Mouse (Mus musculus) embryo, embryonic 10 days (tissue): ENCODE results near the gene Fibcd1.
A peak's percentile ranks its signal among the peaks of the same experiment; 100 is the strongest.

ENCODE experiments used
- DNase-seq: peaks from one replicate; pipeline ENCODE4 v3.0.0-alpha.2; 2015; ENCODE audit warnings: low spot score

The Fibcd1 gene

DNA sequence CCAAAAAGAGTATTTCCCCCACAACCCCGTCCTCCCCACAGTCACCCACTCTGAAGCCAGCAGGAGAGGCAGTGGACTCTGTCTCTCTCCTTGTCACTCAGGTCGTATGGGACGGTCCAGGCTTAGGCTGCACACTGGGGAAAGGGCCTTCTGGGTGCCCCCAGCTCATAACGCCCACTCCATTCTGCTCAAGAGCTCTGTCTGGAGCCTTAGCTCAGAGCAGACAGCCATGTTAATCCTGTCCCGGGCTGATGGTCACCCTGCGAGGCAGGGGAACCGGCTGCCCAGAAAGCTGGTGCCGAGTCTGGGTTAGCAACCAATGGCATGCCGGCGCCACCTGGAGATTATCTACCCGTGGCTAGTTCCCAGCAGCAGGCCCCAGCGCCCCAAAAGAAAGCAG is 12.7 kb upstream of the Fibcd1 start:
- DNase-seq = no peak

DNA sequence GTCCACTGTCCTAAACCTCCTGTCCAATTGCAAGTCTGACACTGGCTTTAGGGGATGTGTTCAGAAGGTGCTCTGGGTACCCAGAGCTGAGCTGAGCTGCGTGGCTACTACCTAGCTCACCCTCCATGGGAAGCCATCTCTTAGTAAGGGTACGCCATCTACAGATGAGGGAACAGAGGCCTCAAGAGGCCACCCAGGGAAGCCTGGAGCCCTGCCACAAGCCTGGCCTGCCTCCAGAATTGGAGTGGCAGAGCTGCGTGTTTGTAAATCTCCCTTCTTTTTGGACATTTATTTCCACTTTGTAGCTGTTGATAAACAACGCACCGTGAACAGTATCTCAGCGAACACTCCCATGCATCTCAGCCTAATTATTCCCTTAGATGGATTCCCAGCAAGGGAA is 11.4 kb upstream of the Fibcd1 start:
- no peak for DNase-seq

DNA sequence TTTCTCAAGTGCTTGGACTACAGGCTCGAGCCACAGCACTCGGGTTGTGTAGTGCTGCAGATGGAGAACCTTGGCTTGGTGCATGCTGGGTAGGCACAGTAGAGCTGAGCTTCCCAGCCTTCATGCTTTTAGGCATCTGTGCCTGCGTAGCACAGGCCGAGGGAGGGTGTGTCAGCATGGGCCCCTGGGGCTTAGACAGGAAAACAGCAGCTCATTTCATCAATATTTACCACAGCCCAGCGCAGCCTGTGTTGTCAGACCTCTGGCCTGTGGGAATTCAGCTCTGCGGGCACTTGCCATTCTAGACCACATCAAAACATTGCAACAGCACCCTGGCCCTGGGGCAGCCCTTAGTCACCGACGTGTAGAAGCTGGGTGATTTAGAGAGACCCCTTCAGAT is 10.2 kb upstream of the Fibcd1 start:
- DNase-seq = no peak

DNA sequence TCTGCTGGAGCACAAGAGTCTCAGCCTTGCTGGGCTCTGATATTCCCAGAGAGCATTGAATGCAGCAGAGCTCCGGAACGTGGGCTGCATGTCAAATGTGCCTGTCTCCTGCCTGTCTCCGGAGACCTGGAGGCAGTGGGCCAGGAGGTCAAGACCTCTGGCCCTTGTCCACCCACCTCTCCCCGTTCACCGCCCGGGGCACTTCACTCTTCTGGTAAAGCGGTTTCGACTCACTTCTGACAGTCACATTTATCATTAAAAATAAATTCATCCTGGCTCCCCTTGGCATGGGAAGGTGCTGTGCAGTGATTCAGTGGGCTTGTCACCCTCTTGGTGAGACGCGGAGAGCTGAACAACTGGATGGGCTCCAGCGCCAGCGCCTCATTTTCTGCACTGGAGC is 4.3 kb upstream of the Fibcd1 start:
- peak; percentile 69 for DNase-seq

DNA sequence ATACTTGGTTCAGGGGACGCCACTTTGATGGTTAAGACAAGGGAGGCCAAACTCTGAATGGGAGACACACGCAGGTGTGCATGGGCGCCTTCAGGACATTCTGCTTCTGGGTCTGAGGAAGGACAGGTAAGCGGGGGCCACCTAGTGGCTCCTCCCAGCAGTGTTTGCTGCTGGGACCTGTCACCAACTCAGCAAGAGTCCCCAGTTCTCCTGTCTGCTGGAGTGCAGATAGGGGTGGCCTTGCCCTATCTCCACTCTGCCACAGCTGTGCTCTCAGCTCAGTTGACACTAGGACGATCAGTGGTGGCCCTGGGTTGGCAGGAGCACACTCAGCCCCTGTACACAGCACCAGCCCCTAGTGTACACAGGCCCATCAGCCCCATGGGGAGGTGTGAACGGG is 2.1 kb upstream of the Fibcd1 start:
- no peak for DNase-seq

DNA sequence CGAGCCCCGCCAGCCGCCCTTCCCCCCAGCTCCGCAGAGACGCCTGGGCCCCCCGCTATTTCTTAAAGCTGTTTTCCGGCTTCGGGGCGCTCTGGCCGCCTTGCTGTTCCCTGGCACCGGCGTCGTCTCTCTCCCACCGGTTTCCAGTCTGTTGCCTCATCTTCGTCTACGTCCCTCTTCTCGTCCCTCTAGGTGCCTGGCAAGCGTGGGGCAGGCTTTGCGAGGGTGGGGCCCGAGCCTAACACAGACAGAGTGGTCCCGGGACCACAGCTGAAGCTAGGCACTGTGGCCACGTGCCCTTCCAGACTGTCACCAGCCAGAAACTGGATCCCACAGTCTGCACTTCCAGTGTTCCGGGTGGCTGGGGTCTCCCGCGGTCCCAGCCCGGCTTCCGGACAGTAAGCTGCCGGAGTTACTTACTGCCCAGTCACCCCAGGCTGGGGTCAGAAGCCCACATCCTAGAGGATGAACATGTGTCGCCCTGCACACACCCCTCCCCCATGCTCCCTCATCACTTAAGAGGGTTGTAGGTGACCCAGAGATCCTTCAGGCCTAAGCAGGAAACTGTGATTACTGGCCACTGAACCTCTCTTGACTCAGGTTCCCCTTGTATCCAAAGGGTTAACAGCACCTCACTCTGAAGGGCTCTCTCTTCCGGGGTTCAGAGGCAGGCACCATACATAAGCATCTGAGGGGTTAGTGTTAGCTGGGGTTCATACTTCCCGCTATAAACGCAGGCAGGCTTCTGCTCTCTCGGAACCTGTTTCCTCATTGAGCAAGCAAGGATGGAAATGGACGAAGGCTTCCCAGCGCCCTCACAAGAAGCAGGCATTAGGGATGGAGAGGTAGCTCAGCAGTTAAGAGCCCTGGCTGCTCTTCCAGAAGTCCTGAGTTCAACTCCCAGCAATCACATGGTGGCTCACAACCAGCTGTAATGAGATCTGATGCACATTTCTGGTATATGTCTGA is 1.2 kb upstream of the Fibcd1 start:
- peak; percentile 44 for DNase-seq

DNA sequence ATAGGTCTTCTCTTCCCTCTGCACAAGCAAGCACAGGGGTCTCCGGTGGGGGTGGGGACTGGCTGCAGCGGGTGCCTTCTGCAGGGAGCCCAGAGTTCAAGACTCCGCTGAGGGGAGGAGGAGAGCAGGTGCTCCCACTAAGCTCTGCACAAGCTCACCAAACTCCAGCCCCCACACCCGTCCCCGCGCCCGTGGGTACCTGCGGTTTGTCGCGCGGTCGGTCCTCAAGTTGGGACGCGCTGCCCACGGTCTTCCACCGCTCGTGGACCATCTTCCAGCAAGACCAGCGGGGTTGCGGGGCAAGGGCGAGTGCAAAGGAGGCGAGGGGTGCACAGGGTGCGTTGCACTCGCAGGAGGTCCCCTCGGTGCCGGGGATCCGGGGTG is 301 bp downstream of the Fibcd1 start:
- DNase-seq = no peak

DNA sequence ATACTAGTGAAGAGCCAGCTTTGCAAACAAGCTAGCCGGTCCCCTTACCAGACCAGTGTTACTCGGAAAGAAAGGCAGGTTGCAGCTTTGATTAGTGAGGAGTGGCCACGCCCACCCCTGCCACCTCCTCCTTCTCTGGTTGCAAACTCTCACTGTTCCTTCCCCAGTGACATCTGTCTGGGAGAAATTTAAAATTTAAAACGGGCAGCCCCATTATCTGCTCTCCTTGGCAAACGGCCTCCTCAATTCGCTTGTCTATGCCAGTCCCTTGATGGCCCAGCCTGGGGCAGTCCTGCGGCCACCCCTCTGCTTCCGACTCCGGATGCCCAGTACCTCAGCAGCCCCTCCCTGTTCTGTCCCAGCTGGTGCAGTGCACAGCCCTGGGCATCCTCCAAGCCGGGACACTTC is 1.1 kb downstream of the Fibcd1 start:
- peak; percentile 42 for DNase-seq

DNA sequence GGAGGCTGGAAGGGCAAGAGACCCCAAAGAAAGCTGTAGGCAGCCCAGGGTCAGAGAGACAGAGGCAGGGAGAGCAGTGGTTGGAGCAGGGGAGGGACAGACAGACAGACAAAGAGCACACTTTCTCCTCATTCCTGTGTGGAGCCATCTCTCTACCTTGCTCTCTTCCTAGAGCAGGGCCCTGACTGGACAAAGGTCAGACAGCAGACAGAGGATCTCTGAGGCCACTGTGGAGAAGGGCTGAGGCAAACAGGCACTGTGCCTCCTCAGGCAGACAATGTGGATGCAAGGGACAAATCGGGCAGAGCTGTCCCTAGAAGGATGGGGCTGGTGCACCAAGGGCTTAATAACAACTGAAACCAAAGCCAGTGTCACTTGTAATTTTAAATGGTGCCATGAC is 6.9 kb downstream of the Fibcd1 start:
- DNase-seq = no peak

DNA sequence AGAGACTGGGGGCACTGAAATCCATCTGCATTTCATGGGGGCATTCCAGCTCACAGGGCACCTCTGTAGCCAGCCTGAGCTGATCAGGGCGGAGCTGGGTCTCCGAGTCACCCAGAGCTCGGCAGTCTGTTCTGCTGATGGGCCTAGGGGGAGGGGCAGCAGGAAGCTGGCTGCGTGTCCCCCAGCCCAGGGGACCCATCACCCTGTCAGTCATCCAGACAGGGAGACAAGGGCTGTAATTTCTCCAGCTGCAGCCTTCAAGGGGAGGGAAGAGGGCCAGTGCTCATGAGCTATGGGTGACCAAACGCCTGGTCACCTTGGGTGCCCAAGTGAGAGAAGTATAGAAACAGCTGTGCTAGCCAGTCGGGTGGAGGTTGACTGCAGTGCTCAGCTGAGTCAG is 8.8 kb downstream of the Fibcd1 start:
- no peak for DNase-seq

DNA sequence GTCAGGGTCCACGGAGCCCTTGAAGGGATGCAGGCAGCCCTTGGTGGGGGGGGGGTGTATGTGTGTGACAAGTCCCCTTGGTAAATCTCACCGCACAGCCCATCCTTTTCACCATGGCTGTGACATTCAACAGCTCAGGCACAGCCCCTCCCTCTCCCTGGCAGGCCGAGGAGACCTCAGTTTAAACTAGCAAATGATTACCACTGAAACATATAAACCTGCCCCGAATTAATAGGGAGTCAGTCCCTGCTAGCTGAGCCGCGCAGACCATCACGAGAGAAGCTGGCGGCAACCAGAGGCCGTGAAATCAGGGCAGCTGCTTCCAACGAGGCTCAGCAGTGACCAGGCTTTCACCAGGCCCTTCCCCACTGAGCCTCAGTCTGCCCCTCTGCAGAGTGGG is 9.7 kb downstream of the Fibcd1 start:
- DNase-seq = no peak

DNA sequence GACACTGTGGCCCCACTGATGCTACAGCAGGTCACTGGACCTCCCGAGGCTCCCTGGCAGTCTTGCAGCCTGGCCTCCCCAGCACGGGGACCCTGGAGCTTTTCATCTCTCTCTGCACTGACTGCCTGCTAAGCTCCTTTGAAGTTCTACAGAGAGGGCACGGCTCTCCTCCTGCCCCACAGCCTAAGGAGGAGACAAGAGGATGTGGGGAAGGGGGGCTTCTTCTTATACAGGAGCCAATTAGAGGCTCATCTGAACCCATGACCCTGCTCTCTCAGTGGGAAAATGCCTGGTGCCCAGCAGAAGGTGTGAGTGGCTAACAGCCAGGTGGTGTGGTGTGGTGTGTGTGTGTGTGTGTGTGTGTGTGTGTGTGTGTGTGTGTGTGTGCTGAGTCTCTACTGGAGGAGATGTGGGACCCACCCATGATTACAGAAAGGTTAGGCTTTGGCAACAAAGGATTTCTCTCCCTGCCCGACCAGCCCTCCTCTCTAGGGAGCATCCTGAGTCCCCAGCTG is 17.4 kb downstream of the Fibcd1 start:
- no peak for DNase-seq

DNA sequence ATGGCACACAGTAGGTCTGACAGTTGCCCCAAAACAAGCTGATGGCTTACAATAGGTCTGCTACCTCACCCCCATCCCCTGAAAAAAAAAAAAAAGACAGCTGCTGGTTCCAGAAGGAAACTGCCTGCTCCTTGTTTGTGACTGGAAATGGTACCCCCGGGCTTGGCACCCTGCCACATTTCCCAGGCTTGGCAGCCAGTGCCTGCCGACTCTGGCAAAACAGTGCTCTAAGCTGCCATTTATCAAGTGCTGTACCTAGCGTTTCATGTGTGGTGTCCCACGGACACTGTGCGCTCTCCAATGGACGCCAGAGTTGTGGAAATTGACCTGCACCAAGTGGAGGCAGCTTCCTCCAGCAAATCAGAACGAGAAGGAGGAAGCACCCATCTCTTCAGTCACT is 17.9 kb downstream of the Fibcd1 start:
- no peak for DNase-seq

DNA sequence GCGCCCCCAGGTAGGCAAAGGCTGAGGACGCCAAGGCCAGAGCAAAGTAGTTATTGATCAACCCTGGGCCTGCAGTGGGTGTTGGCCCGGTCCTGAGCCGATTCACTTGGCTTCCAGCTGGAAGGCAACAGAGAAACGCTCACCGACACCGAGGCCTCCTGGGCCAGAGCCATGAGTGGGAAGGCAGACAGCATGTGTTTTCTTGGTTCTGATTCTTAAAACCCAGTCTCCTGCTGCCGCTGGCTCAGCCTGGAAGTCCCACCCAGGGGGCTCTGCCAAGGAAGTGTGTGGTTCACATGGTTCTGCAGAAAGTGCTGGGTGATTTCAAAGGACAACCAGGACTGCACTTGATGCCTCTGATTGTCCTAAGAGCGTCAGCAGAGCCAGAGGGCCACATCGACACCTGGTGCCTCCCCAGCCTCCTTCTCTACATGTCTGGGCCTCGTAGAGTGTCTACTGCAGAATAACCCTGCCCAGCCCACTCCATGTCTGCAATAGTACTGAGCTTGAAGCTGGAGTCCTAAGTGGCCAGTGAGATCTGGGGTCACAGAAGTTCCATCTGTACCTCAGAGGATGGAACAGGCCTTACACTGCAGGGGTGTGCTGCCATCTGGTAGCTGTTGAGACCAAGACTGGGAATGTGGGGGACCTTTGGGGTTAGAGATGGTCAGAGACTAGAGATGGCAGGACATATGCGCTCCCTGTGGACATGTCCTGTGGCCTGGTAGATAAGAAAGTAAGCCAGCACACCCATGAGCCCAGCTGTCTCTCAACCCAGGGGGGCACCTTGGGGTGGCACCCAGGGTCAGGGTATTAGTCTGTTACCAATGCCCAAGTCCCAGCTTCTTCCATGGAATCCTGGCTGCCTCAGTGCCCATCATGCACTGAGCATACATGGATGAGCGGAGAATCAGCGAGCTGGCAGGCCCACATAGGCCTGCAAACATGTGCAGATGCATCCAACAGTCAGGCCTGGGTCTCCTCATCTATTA is 19.4 kb downstream of the Fibcd1 start:
- DNase-seq = no peak

DNA sequence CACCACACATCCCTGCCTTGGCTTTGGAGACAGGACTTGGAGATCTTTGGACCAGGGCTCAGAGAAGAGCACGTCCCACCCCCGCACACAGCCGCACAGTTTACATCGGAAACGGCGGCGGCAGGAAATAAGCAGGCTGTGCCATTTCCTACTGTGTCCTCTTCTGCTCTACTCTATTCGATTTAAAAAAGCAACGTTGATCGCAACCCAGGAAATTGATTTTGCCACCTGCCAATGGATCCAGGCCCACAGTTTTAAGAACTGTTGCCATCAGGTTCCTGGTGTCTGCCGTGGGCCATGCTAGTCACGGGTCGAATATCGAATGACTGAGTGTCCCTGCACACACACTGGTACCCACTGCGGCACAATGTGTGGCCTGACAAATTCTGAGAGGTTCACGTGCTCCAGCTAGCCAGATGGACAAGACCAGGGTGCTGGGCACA is 20.3 kb downstream of the Fibcd1 start:
- DNase-seq = no peak

DNA sequence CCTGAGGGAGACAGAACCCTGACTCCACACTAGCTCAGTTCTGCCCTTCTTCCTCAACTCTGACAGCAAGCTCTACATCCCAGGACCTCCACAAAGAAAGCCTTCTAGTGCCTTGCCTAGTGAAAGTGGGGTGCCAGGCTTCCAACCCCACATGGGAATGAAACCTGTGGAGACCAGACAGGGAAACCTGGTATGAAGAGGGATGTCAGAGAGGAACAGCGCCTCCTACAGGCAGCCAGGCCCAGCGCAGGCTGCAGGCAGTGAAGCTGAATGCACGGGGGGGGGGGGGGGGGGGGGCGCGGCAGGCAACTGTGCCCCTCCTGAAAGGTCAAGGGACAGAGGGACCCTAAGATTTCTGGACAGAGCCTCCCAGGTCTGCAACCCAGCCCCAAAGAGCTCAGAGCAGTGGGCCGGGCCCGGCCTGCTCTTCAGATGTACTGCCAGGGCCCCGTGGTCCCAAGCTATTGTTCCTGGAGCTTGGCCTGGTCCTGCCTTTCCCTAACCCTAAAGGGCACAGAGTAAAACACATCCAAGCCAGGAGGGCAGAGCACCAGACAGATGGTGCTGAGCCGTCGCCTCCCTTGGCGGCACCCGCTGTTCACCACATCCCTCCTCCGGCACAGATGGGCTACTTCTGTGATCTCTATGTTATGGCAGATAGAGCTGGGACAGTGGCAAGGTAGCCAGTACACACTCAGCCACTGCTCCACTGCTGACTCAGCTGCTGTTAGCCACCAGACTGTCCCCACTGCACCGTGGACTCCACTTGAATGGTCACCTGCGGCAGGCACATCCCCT is 21.7 kb downstream of the Fibcd1 start:
- peak; percentile 61 for DNase-seq

DNA sequence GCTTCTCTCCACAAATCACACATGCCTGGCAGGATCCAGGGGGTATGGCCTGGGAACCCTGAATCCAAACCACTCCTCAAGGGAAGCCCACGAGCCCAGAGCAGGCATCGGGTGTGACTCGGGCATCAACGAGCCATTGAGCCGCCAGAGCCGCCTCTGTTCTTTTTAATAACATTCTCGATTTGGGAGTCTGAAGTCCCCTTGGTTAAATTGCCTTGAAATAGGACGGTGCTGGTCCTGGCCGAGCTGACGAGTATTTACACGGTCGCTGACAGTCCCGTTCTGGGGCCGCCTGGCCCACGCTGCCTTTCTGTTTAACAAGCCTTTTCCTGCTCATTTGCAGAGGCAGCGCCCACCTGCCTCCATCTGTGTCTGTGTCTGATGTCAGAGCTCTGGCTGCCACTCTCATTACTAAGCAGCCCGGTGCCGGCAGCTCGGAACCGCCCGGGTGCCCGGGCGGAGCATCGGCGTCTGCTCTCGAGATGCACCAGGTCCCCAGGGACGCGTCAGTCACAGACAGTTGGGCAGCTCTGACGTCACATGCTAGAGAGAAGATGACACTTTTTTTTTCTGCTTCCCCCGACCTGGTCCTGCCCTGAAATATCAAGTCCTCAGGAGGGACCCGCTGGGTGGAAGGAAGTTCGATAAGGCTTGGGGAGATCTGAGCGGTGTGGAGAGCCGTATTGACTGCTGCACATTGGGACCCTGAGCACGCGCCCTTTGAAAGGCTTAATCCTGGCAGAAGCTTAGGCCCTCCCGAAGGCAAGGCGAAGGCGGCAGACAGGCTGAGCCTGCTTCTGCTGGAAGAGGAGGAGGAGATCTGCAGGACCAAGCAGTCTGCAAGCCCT is 23.1 kb downstream of the Fibcd1 start:
- DNase-seq = peak; percentile 48

DNA sequence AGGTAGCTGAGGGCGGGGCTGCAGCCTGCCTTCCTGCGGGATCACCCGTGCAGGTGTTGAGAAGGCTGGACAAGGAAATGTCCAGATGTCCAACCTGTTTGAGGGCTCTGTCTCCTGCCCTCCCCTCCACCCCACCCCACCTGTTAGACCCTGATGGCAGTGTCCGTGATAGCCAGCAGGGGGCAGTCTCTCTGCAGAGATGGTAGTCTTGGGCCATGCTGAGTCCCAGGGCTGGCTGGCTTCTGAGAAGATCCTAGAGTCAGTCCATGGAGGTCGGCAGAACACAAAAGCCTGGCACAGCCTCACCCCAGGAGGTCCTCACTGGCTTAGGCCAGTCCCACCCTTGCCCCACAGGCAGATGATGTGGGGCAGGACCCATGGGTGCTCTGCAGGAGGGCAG is 30.4 kb downstream of the Fibcd1 start:
- peak; percentile 84 for DNase-seq

DNA sequence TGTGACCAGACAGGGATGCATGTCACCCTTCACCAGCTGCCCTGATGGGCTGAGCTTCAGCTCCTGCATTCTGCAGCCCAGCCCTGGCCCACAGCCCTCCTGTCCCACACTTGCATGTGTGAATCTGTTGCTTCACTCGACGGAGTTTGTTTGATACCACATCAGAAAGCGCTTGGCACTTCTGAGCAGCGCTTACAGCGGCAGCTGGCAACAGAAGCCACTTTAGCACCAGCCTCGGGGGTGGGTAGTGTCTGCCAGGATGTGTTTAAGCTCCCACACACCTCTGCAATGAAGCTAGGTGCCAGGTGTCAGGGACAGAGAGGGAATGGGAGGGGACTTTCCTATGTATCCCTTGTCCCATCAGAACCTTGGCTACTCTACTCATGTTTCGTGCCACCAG is 31.1 kb downstream of the Fibcd1 start:
- DNase-seq = no peak

DNA sequence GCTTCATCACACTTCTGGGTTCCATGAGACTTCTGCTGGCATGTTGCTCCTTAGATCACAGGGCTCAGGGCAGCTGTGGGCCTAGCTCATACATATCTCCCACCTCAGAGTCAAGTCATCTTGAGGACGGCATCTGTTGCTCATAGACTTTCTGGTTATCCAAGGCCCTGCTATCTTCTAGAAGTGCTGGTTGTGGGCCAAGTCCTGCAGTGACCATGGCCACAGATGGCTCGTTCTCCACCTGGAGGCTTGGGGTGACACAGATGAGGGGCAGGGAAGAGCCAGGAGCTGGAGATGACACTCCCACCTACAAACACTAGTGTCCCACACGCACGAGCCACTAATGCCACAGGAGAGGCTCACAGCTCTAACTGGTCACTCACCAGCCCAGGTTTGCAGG is 32.2 kb downstream of the Fibcd1 start:
- no peak for DNase-seq
